In the genomic region with DNA sequence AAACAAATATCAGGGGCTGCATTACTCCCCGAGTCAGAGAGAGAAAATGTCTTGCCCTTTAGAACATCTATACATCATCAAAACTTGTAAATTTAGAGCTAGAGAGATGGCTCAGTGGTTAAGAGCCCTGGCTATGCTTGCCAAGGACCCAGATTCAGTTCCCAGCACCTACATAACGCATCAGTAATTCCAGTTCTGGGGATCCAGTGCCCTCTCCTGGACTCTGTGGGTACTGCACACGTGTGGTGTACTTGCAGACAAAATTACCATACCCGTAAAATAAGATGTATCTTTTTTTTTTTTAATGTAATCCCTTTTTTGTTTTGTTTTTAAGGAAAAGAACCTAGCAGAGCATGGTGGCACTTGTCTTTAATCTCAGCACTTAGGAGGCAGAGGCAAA, we compare ENCODE assay signal across 27 mouse cellular contexts. TPM values are rescaled to one million over a fixed set of nuclear protein-coding genes. Genes with fewer than 3 reads are reported as not detected.
DNase-seq lines count a peak whose midpoint lies in the region; ATAC-seq and TF ChIP-seq lines count a peak whose summit lies in the region.
"Had no signal": no experiment of that assay in that cellular context is flagged by ENCODE, and none has a peak within 500 bp of the region (broad histone marks: within the 10 kb centered on the region; RNA-seq: fewer than 3 reads in every experiment).

No protein-coding gene starts in this region.

- no peaks in the 10 kb centered on the region for H3K79me2 ChIP-seq in liver, adult 2 months (ENCODE audit: control insufficient read depth, insufficient read depth, low read length)

- H3K4me2 ChIP-seq in liver, embryonic 12.5 days: no peak overlapping the region
- H3K4me2 ChIP-seq in stomach, postnatal 0 days (replicated peaks; ENCODE audit: low read depth): no peak overlapping the region
- H3K4me2 ChIP-seq: heart, embryonic 12.5 days; liver, embryonic 15.5 days; midbrain, embryonic 13.5 days; neural tube, embryonic 12.5 days had no signal

- DNase-seq in heart, adult 11 months: peak; percentile 44
- no peak for DNase-seq in heart, adult 9 months (ENCODE audit: low spot score in 2 of 2)
- DNase-seq in liver, adult 2 months (ENCODE audit: extremely low read depth, low read depth, low spot score): no peak
- DNase-seq in testis, postnatal 10 days (ENCODE audit: low spot score): no peak
- DNase-seq in stomach, postnatal 0 days (ENCODE audit: low spot score): no peak
- no peak for DNase-seq in spleen, postnatal 4 days (ENCODE audit: low spot score in 2 of 2)
- DNase-seq: adrenal gland, postnatal 25 days; cerebellum, adult 9-11 months; gastrocnemius, postnatal 36 days; heart, postnatal 10 days; right cerebral cortex, postnatal 25 days; thymus, adult 2 months had no signal

- no peaks in the 10 kb centered on the region for H3K27me3 ChIP-seq in liver, adult 2 months (ENCODE audit: control insufficient read depth, insufficient read depth, low read length)
- H3K27me3 ChIP-seq in liver, embryonic 12.5 days (replicated peaks): no peaks in the 10 kb centered on the region
- no peaks in the 10 kb centered on the region; the same call in 1 of the 2 replicates for H3K27me3 ChIP-seq in testis, adult 2 months (ENCODE audit: control insufficient read depth, insufficient read depth, low read length)
- no peaks in the 10 kb centered on the region for H3K27me3 ChIP-seq in stomach, postnatal 0 days (ENCODE audit: control insufficient read depth, insufficient read depth, low read length)
- H3K27me3 ChIP-seq: heart, embryonic 12.5 days; liver, embryonic 15.5 days; midbrain, embryonic 13.5 days; neural tube, embryonic 12.5 days had no signal

- TF ChIP-seq POLR2A in liver, adult 2 months (IDR thresholded peaks at IDR 0.05; ENCODE audit: extremely low read depth, insufficient read depth, low read length): no peak
- TF ChIP-seq POLR2A in testis, adult 2 months (IDR thresholded peaks at IDR 0.05; ENCODE audit: control insufficient read depth, low read depth, low read length): no peak

- H3K4me1 ChIP-seq in liver, adult 2 months (ENCODE audit: control insufficient read depth, insufficient read depth, low read length): no peaks in the 10 kb centered on the region
- H3K4me1 ChIP-seq in liver, embryonic 12.5 days: no peaks in the 10 kb centered on the region
- H3K4me1 ChIP-seq in testis, adult 2 months (ENCODE audit: control insufficient read depth, insufficient read depth, low read length): peaks cover 17% of the 10 kb centered on the region
- no peaks in the 10 kb centered on the region for H3K4me1 ChIP-seq in stomach, postnatal 0 days (replicated peaks; ENCODE audit: control insufficient read depth, insufficient read depth)
- H3K4me1 ChIP-seq: forebrain, embryonic 10.5 days; heart, embryonic 12.5 days; liver, embryonic 15.5 days; midbrain, embryonic 13.5 days; neural tube, embryonic 12.5 days had no signal

- TF ChIP-seq CTCF in liver, adult 2 months (IDR thresholded peaks at IDR 0.05; ENCODE audit: low read depth, low read length): peak; percentile 6; the same call in 1 of the 2 replicates
- peak; percentile 49; the same call in 1 of the 2 replicates for TF ChIP-seq CTCF in testis, adult 2 months (IDR thresholded peaks at IDR 0.05; ENCODE audit: control insufficient read depth, insufficient read depth, insufficient replicate concordance, low read depth, low read length)
- TF ChIP-seq CTCF in stomach, postnatal 0 days (IDR thresholded peaks at IDR 0.05; ENCODE audit: low read depth): peak; percentile 28

- H3K9ac ChIP-seq in liver, adult 2 months (ENCODE audit: low read depth, low read length): no peak overlapping the region
- H3K9ac ChIP-seq in liver, embryonic 12.5 days: no peak overlapping the region
- no peak overlapping the region for H3K9ac ChIP-seq in stomach, postnatal 0 days (ENCODE audit: low read length)
- H3K9ac ChIP-seq: heart, embryonic 12.5 days; liver, embryonic 15.5 days; midbrain, embryonic 13.5 days; neural tube, embryonic 12.5 days had no signal

- 96% methylated on average over 4 of the region's 4 CpGs for WGBS in liver, adult 2 months
- 76% methylated on average over 4 of the region's 4 CpGs for WGBS in liver, embryonic 12.5 days (ENCODE audit: insufficient replicate concordance)
- 90% methylated on average over 4 of the region's 4 CpGs for WGBS in stomach, postnatal 0 days

- H3K9me3 ChIP-seq in liver, embryonic 12.5 days (replicated peaks): no peaks in the 10 kb centered on the region
- H3K9me3 ChIP-seq in stomach, postnatal 0 days (ENCODE audit: control insufficient read depth, low read length): no peaks in the 10 kb centered on the region
- H3K9me3 ChIP-seq: liver, embryonic 15.5 days; midbrain, embryonic 13.5 days; neural tube, embryonic 12.5 days had no signal

- TF ChIP-seq EP300 in stomach, postnatal 0 days (optimal IDR thresholded peaks at IDR 0.05): no peak

- no peak for ATAC-seq in liver, embryonic 12.5 days
- no peak for ATAC-seq in stomach, postnatal 0 days (ENCODE audit: low FRiP score, low TSS enrichment)
- ATAC-seq: CD4-positive, CD25-positive, alpha-beta regulatory T cell, adult 4 months; hindbrain, embryonic 16.5 days; intestine, embryonic 16.5 days; midbrain, embryonic 13.5 days had no signal

- no peak overlapping the region for H3K4me3 ChIP-seq in liver, adult 2 months (ENCODE audit: insufficient read depth, low read depth, low read length)
- no peak overlapping the region for H3K4me3 ChIP-seq in liver, embryonic 12.5 days
- H3K4me3 ChIP-seq in testis, adult 2 months (ENCODE audit: control insufficient read depth, low read depth, low read length): no peak overlapping the region
- H3K4me3 ChIP-seq in stomach, postnatal 0 days (ENCODE audit: low read depth, low read length): no peak overlapping the region
- H3K4me3 ChIP-seq: embryonic facial prominence, embryonic 10.5 days; forebrain, embryonic 10.5 days; heart, embryonic 12.5 days; hindbrain, embryonic 10.5 days; liver, embryonic 15.5 days; midbrain, embryonic 13.5 days; neural tube, embryonic 12.5 days had no signal

- H3K27ac ChIP-seq in liver, adult 2 months (replicated peaks; ENCODE audit: insufficient read depth, low read depth, low read length): no peak overlapping the region
- no peak overlapping the region for H3K27ac ChIP-seq in liver, embryonic 12.5 days
- H3K27ac ChIP-seq in testis, adult 2 months (ENCODE audit: control insufficient read depth, insufficient read depth, low read depth, low read length): no peak overlapping the region
- no peak overlapping the region for H3K27ac ChIP-seq in stomach, postnatal 0 days (replicated peaks)
- H3K27ac ChIP-seq: embryonic facial prominence, embryonic 10.5 days; forebrain, embryonic 10.5 days; hindbrain, embryonic 10.5 days; liver, embryonic 15.5 days; midbrain, embryonic 13.5 days; neural tube, embryonic 12.5 days had no signal

- no peaks in the 10 kb centered on the region for H3K36me3 ChIP-seq in liver, adult 2 months (ENCODE audit: control insufficient read depth, insufficient read depth, low read length)
- no peaks in the 10 kb centered on the region for H3K36me3 ChIP-seq in liver, embryonic 12.5 days
- H3K36me3 ChIP-seq in testis, adult 2 months (ENCODE audit: control insufficient read depth, insufficient read depth, low read length): no peaks in the 10 kb centered on the region
- no peaks in the 10 kb centered on the region for H3K36me3 ChIP-seq in stomach, postnatal 0 days (ENCODE audit: control insufficient read depth, insufficient read depth, low read length)
- H3K36me3 ChIP-seq: embryonic facial prominence, embryonic 10.5 days; forebrain, embryonic 10.5 days; heart, embryonic 12.5 days; hindbrain, embryonic 10.5 days; liver, embryonic 15.5 days; midbrain, embryonic 13.5 days; neural tube, embryonic 12.5 days had no signal

RNA-seq across cellular contexts. Expression of a gene that starts 21.9 kb away (rescaled TPM):
- not detected in 2 replicates for total RNA-seq in liver, adult 2 months (2014; rRNA removed)
- not detected in 2 replicates for polyA plus RNA-seq in liver, adult 2 months (2012; rRNA removed)
- 0.07 and 0.11 TPM in 2 replicates for polyA plus RNA-seq in liver, embryonic 12.5 days (2016; fragmentation: Nextera tagmentation; extraction: Ambion mirVana)
- 14.1 and 14.5 TPM in 2 replicates for polyA plus RNA-seq in testis, adult 2 months (2012; rRNA removed)
- 0.06 and 0.15 TPM in 2 replicates for polyA plus RNA-seq in stomach, postnatal 0 days (2015; fragmentation: Nextera tagmentation; extraction: Ambion mirVana)
- total RNA-seq: adrenal gland, postnatal 25 days; gastrocnemius, postnatal 36 days; heart, postnatal 10 days; megakaryocyte, adult 5-6 weeks had no signal
- polyA plus RNA-seq: CD4-positive, CD25-positive, alpha-beta regulatory T cell, adult 4 months; large intestine, adult 2 months; liver, embryonic 15.5 days; spleen, adult 2 months had no signal

Comparison
In these comparisons a context has a peak if more than half of its experiments do, and no peak if none do; other contexts are left out.
1. RNA of a gene that starts 21.9 kb away (polyA plus RNA-seq): 14.1 to 14.5 TPM in testis, adult 2 months; 0.07 to 0.11 TPM in liver, embryonic 12.5 days, 0.06 to 0.15 TPM in stomach, postnatal 0 days and not detected in liver, adult 2 months; every median in the first group is over 10 times any median in the second.
2. Peak in every context shown above with its lines, with median percentiles within 50 percentile points of each other: CTCF ChIP-seq.